Mouse (Mus musculus): ENCODE measurements around the gene Wbp2nl. TPM values are rescaled to one million over a fixed set of nuclear protein-coding genes. Genes with fewer than 3 reads are reported as not detected.

Gene Wbp2nl
- polyA plus RNA-seq, 1 experiment, result not detected

- H3K4me3 ChIP-seq (ENCODE audit: insufficient read depth, low read depth, low read length), result no peak overlapping the region
- H3K4me1 ChIP-seq (ENCODE audit: control insufficient read depth, insufficient read depth, insufficient read length, low read length), result peaks cover 5% of the 10 kb centered on the region
- H3K27ac ChIP-seq (replicated peaks; ENCODE audit: low read depth, low read length), result no peak overlapping the region
Measured at GRCm38 (mm10) chr15:82339634-82340254, 41.0 kb downstream of the Wbp2nl start.

- H3K27ac ChIP-seq (replicated peaks; ENCODE audit: low read depth, low read length), result no peak overlapping the region
- H3K4me1 ChIP-seq (ENCODE audit: control insufficient read depth, insufficient read depth, insufficient read length, low read length), result peaks cover 5% of the 10 kb centered on the region
- peak overlapping the region; percentile 49 for H3K4me3 ChIP-seq (ENCODE audit: insufficient read depth, low read depth, low read length)
Measured at GRCm38 (mm10) chr15:82340414-82341035, 41.8 kb downstream of the Wbp2nl start.

- Histone ChIP-seq H3K4me3 (ENCODE audit: insufficient read depth, low read depth, low read length) (peak overlapping the region; percentile 49), H3K4me1 (ENCODE audit: control insufficient read depth, insufficient read depth, insufficient read length, low read length) (peaks cover 5% of the 10 kb centered on the region), H3K27ac (replicated peaks; ENCODE audit: low read depth, low read length) (no peak overlapping the region)
Measured at GRCm38 (mm10) chr15:82341036-82341501, 42.3 kb downstream of the Wbp2nl start.

- peak overlapping the region; percentile 8; the same call in 1 of the 2 replicates for H3K27ac ChIP-seq (replicated peaks; ENCODE audit: low read depth, low read length)
- peak overlapping the region; percentile 36 for H3K4me3 ChIP-seq (ENCODE audit: insufficient read depth, low read depth, low read length)
- H3K4me1 ChIP-seq (ENCODE audit: control insufficient read depth, insufficient read depth, insufficient read length, low read length), result peaks cover 5% of the 10 kb centered on the region
Measured at GRCm38 (mm10) chr15:82341675-82342542, 43.2 kb downstream of the Wbp2nl start.

GRCm38 (mm10) chr15:82342543-82342935 is 43.8 kb downstream of the Wbp2nl start:
- Histone ChIP-seq H3K4me1 (ENCODE audit: control insufficient read depth, insufficient read depth, insufficient read length, low read length) (peaks cover 10% of the 10 kb centered on the region), H3K4me3 (ENCODE audit: insufficient read depth, low read depth, low read length) (no peak overlapping the region), H3K27ac (replicated peaks; ENCODE audit: low read depth, low read length) (no peak overlapping the region)

- peaks cover 8% of the 10 kb centered on the region for H3K4me1 ChIP-seq (ENCODE audit: control insufficient read depth, insufficient read depth, insufficient read length, low read length)
- H3K27ac ChIP-seq (replicated peaks; ENCODE audit: low read depth, low read length), result no peak overlapping the region
- no peak overlapping the region for H3K4me3 ChIP-seq (ENCODE audit: insufficient read depth, low read depth, low read length)
Measured at GRCm38 (mm10) chr15:82343368-82344287, 44.9 kb downstream of the Wbp2nl start.

- Histone ChIP-seq H3K4me1 (ENCODE audit: control insufficient read depth, insufficient read depth, insufficient read length, low read length) (peaks cover 8% of the 10 kb centered on the region), H3K4me3 (ENCODE audit: insufficient read depth, low read depth, low read length) (no peak overlapping the region), H3K27ac (replicated peaks; ENCODE audit: low read depth, low read length) (no peak overlapping the region)
Measured at GRCm38 (mm10) chr15:82344971-82345370, 46.2 kb downstream of the Wbp2nl start.

GRCm38 (mm10) chr15:82345820-82346470 is 47.2 kb downstream of the Wbp2nl start:
- Histone ChIP-seq H3K27ac (replicated peaks; ENCODE audit: low read depth, low read length) (peak overlapping the region; percentile 95), H3K4me3 (ENCODE audit: insufficient read depth, low read depth, low read length) (peak overlapping the region; percentile 83), H3K4me1 (ENCODE audit: control insufficient read depth, insufficient read depth, insufficient read length, low read length) (peaks cover 8% of the 10 kb centered on the region)

GRCm38 (mm10) chr15:82346580-82347302 is 48.0 kb downstream of the Wbp2nl start:
- Histone ChIP-seq H3K4me1 (ENCODE audit: control insufficient read depth, insufficient read depth, insufficient read length, low read length) (peaks cover 8% of the 10 kb centered on the region), H3K4me3 (ENCODE audit: insufficient read depth, low read depth, low read length) (peak overlapping the region; percentile 70)

GRCm38 (mm10) chr15:82347303-82347676 is 48.5 kb downstream of the Wbp2nl start:
- peak overlapping the region; percentile 6; the same call in 1 of the 2 replicates for H3K27ac ChIP-seq (replicated peaks; ENCODE audit: low read depth, low read length)
- H3K4me3 ChIP-seq (ENCODE audit: insufficient read depth, low read depth, low read length), result peak overlapping the region; percentile 70
- H3K4me1 ChIP-seq (ENCODE audit: control insufficient read depth, insufficient read depth, insufficient read length, low read length), result peaks cover 8% of the 10 kb centered on the region

More at GRCm38 (mm10) chr15:82346580-82347302, 48.0 kb downstream of the Wbp2nl start:
- H3K27ac ChIP-seq (replicated peaks; ENCODE audit: low read depth, low read length), result peak overlapping the region; percentile 63

- Histone ChIP-seq H3K4me1 (ENCODE audit: control insufficient read depth, insufficient read depth, insufficient read length, low read length) (peaks cover 8% of the 10 kb centered on the region), H3K4me3 (ENCODE audit: insufficient read depth, low read depth, low read length) (no peak overlapping the region), H3K27ac (replicated peaks; ENCODE audit: low read depth, low read length) (no peak overlapping the region)
Measured at GRCm38 (mm10) chr15:82347852-82348251, 49.1 kb downstream of the Wbp2nl start.

- Histone ChIP-seq H3K4me1 (ENCODE audit: control insufficient read depth, insufficient read depth, insufficient read length, low read length) (peaks cover 8% of the 10 kb centered on the region), H3K4me3 (ENCODE audit: insufficient read depth, low read depth, low read length) (no peak overlapping the region), H3K27ac (replicated peaks; ENCODE audit: low read depth, low read length) (peak overlapping the region; percentile 27; the same call in 1 of the 2 replicates)
Measured at GRCm38 (mm10) chr15:82348258-82348998, 49.7 kb downstream of the Wbp2nl start.

- Histone ChIP-seq H3K27ac (replicated peaks; ENCODE audit: low read depth, low read length) (peak overlapping the region; percentile 27; the same call in 1 of the 2 replicates), H3K4me1 (ENCODE audit: control insufficient read depth, insufficient read depth, insufficient read length, low read length) (peaks cover 8% of the 10 kb centered on the region), H3K4me3 (ENCODE audit: insufficient read depth, low read depth, low read length) (no peak overlapping the region)
Measured at GRCm38 (mm10) chr15:82348999-82349341, 50.2 kb downstream of the Wbp2nl start.
